Mouse (Mus musculus) layer of hippocampus, adult 2 months (tissue): ENCODE results near the gene Tmem95. TPM values are rescaled to one million over a fixed set of nuclear protein-coding genes. Genes with fewer than 3 reads are reported as not detected.
"Not testable (repeated sequence)": the region's sequence is repeated elsewhere in the genome, so short reads cannot be mapped to it uniquely, and the experiment has no call there.

Experiments
- DNase-seq, 2 experiments: peaks; one replicate each; pipeline ENCODE4 v3.0.0; 2022; ENCODE audit warnings: low spot score in 2 of 2
- H3K27ac ChIP-seq: fragments of 200-600 bp; 2 replicates; pipeline ENCODE4 v1.8.1; 2022
- H3K4me3 ChIP-seq: fragments of 200-600 bp; 2 replicates; pipeline ENCODE4 v1.8.1; 2022; ENCODE audit warnings: mild to moderate bottlenecking
- CTCF ChIP-seq: fragments of 200-600 bp; conservative IDR thresholded peaks from 2 replicates; pipeline ENCODE4 v1.8.1; 2022; ENCODE audit warnings: antibody characterized with exemption, mild to moderate bottlenecking, moderate library complexity
- long read RNA-seq, 2 experiments: library from polyadenylated mRNA; stranded (forward); transcript quantifications; one replicate each; pipeline ENCODE4 v2.0.0; 2021; ENCODE audit warnings: borderline mapping rate in 2 of 2
- total RNA-seq, 2 experiments: library from RNA; stranded (reverse); gene quantifications; 2 replicates each; pipeline ENCODE4 v1.2.3; 2021

Gene Tmem95
- total RNA-seq = not detected
- long read RNA-seq, experiment 1 = 0 reads
- long read RNA-seq, experiment 2 = 0 reads

DNA sequence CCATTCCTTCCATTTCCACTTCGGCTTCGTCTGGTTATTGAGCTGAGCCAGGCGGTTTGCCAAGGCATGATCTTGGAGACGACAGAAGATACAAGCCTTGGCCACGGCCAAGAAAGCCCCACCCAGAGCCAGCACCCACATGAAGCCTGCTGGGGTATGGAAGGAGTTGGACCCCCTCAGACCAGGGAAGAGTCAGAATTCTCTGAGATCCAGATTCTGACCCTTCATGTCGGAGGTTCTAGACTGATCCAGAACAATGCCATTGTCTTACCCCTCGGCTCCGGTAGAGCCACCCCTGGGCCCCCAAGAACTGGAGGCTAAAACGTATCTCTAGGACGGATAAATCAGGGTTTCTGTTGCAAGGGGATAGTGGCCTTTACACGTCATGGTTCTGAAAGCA lies at the start of gene Tmem95:
TSS of gene Tmem95 (minus strand) at position 141 of the 400 bp plus-strand sequence.
- Histone ChIP-seq H3K27ac (peak within 1 kb of the TSS; percentile 60; the same call in 1 of the 2 replicates), H3K4me3 (peak within 1 kb of the TSS; percentile 9; the same call in 1 of the 2 replicates)
- no peak for DNase-seq
- no peak for TF ChIP-seq CTCF

DNA sequence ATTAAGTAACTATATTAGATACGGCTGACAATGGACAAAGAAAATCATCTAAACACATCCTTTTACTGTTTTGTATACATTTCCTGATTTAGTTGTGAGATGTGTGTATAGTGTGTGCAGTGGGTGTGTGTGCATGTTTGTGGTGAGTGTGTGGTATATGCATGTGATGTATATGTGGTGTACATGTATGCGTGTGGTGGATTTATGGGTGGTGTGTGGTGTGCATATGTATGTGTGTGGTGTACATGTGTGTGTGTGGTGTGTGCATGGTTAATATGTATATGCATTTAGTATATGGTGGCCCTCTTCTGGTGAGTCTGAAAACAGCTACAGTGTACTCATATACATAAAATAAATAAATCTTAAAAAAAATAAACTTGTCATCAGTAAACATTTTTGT lies 49.7 kb upstream of the Tmem95 start:
- Histone ChIP-seq H3K4me3 (no peak overlapping the region), H3K27ac (no peak overlapping the region)
- TF ChIP-seq CTCF = 0 out of 2 replicates have a peak, but pooled peaks have one; percentile 5
- no peak for DNase-seq

DNA sequence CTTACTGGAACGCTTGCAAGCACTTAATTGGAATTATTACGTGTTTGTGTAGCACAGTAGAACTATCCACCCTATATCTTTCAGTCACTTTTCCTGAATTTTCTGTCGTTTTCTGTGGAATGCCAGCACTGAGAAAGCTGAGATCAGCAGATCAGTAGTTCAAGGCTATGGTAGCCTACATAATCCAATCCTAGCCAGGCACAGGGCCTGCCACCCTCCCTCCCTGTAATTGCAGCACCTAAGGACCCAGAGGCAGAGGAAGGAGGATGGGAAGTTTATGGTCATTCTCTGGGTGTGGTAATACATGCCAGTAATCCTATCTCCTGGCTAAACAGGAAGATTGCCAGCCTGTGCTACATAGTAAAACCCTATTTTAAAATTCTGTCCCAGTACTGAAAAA lies 45.0 kb upstream of the Tmem95 start:
- H3K27ac ChIP-seq = no peak overlapping the region
- DNase-seq = no peak
- TF ChIP-seq CTCF = no peak
- H3K4me3 ChIP-seq = no peak overlapping the region

DNA sequence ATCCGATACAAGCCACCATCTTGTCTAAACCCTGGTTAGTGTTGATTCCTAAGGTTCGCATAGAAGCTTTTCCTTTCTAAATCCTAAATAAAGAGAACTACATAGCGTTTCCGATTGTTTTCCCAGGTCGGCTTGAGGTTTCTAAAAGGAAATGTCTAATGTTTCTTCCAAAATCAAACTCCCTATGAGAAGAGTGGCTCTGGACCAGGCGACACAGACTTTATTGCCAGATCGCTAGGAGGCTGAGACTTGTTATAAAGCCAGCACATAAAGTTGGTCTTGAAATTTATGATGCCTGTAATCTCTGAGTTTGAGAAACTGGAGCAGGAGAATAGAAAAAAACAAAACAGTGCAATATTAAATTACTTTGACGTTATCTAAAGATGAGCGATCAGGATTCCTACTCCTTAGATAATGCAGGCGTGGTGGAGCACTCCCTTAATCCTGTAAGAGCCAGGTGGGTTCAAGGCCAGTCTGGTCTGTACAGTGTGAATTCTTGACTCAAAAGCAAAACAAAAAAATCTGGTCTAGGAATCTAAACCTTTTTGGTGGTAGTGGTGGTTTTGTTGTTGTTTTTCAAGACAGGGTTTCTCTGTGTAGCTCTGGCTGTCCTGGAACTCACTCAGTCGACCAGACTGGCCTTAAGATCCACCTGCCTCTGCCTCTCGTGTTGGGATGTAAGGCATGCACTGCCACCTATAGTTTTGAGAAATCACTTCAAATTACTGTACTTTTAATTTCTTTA lies 44.4 kb upstream of the Tmem95 start:
- peak overlapping the region; percentile 81 for H3K4me3 ChIP-seq
- TF ChIP-seq CTCF = peak; percentile 21; the same call in 1 of the 2 replicates
- H3K27ac ChIP-seq = peak overlapping the region; percentile 96
- no peak for DNase-seq

DNA sequence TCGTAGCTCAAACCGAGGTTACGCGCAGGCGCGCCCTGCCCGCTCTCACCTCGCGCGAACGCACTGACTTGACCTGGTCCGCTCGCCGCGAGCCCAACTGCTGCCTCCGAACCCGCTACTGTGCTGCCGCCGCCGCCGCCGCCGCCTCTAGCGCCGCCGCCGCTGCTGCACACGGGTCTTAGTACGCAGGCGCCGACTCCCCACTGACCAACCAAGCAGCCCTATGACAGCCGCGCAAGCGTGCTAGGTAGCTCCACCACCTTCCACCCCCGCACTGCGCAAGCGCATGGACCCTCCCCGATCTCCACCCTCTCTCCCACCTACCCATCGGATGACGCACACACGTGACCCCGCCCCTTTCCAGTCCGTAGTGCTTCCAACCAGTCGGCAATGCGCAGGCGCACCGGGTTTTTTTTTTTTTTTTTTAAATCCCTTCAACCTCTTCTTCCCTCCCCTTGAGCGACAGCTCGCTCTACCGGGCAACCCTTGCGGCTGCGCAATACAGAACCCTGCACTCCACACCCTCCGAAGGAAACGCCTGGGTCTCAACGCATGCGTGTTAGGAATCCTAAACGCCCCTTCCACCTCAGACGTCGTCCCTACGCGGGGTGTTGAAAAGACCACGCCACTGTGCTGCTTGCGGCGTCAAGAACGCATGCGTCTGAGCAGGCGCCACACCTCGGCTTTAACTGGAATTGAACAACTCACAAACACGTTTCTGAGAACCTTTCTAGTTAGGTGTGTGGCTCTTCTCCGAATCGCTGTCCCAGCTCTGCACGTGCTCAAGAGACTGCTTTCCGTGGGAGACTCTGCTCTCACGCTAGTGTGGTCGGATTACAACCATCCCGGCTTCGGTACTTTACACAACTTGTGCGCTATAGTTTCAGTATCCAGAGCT lies 43.5 kb upstream of the Tmem95 start, which contains the start of gene Eif5a:
TSS of gene Eif5a (minus strand) at position 845 of the 898 bp plus-strand sequence.
- peak; percentile 100 for DNase-seq
- TF ChIP-seq CTCF = peak; percentile 81
- peak within 1 kb of the TSS; percentile 81 for H3K4me3 ChIP-seq
- peak within 1 kb of the TSS; percentile 96 for H3K27ac ChIP-seq

DNA sequence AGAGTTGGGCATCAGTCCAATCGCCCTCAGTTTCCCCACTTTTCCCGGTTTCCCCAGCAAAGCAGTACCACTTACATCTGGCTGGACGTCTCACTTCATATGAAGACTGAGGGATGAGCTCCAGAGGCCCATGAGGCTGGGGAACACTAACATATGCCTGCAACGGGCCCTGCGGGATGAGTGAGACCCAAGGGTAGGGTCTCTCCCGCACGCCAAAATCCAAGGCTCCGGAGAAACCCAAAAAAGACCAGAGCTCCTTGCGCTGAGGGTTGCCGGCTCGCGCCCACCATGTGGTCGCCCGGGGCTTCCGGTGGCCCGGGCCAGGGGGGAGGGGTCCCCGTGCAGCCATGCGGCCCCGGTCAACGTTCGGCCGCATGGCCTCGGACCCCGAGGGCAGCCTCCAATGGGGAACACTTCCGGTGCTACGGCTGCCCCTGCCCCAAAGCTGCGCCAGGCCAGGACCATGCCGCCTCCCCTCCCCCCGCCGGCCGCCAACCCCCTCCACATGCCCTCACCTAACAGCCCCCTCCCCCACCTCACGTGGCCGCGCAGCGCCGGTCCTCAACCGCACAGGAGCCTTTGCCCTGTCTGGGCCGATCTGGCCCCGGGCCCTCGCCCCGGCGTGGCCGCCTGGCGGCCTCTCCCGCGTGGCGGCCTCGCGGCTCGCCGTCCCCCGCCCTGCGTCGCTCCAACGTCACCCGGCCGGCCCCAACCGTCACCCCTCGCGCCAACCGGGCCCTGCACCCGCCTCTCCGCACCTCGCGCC lies 42.6 kb upstream of the Tmem95 start:
- H3K27ac ChIP-seq = peak overlapping the region; percentile 95
- DNase-seq = no peak
- H3K4me3 ChIP-seq = peak overlapping the region; percentile 59
- no peak for TF ChIP-seq CTCF

DNA sequence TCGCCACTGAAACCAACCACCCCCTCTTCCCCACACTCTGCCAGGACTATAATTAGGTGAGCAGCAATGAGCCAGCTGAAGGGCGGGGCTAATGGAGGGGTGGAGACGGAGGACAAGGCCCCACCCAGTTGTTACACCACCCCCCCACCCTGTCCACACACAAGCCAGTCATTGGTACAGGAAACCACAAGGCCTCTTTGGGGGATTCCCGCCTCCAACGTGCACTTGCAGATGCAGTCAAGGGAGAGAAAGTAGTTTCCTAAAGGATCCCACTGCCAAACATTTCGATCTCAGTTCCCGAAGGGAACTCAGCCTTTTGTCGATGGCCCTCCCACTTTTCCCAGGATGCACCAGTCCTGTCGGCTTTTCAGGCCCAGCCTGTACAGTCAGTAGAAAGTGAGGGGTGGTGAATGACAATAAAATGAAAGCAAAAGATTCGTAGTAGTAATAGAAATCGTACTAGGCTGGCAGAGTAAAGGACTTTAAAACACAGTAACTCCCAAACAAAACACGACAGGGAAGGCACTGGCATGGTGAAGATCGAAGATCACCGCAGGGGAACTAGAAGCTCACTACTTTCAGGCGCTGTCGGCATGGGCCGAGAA lies 41.9 kb upstream of the Tmem95 start:
- Histone ChIP-seq H3K4me3 (peak overlapping the region; percentile 59), H3K27ac (peak overlapping the region; percentile 95)
- DNase-seq = peak; percentile 41 to 57
- no peak for TF ChIP-seq CTCF

DNA sequence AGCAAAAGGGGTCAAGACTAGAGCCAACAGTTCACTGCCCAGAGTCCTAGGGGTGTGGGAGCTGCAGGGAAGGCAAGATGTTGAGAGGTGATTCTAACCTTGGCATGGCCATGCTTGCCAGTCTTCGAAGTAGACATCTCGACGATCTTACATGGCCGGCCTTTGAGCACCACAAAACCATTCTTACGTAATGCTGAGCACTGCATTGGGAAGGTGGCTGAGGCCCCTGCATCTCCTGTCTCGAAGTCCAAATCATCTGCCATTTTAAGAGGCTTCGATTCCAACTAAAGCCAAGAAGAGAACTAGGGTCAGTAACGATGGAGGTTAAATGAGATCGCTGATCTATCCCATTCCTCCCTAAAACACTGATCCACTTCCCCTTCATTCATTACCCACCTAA lies 41.2 kb upstream of the Tmem95 start:
- Histone ChIP-seq H3K27ac (peak overlapping the region; percentile 95; the same call in 1 of the 2 replicates), H3K4me3 (peak overlapping the region; percentile 59)
- DNase-seq = no peak
- no peak for TF ChIP-seq CTCF

DNA sequence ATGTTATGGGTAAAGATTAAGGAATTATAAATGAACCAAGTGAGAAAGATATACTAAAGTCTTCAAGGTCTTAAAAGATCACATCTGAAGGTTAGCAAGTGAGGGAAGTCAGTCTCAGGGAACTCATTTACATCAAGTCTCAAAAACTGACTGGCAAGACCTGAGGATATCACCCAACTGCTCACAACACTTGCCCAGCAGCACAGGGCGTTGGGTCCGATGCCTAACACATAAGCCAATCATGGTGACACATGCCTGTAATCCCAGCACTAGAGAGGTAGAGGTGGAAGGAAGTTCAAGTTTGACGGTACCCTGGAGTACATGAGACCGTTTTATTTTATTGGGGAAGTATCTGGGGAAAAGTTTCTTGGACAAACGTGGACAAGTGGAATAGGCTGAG lies 40.3 kb upstream of the Tmem95 start:
- H3K4me3 ChIP-seq = no peak overlapping the region
- no peak overlapping the region for H3K27ac ChIP-seq
- DNase-seq = no peak
- no peak for TF ChIP-seq CTCF

DNA sequence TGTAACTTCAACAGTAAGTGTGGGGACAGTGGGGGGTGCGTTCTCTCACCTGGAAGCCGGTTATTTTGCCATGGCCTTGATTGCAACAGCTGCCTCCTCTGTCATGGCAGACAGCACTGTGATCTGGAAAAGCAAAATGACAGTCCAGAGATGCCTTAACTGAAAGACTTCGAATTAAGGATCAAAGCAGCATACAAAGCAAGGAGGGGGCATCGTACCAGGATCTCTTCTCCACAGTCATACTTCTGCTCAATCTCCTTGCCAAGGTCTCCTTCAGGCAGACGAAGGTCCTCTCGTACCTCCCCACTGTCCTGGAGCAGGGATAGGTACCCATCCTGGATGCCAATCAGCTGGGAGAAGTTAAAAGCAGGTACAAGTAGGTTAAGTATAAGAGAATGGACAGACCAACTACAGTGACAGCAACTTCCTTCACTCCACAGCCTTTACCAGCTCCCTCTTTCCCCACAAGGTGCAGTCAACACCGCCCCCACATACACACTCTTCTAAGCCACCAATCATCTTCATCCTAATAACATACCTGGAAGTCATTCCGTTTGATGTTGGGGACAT lies 39.6 kb upstream of the Tmem95 start:
- no peak overlapping the region for H3K27ac ChIP-seq
- DNase-seq = no peak
- TF ChIP-seq CTCF = no peak
- no peak overlapping the region for H3K4me3 ChIP-seq

DNA sequence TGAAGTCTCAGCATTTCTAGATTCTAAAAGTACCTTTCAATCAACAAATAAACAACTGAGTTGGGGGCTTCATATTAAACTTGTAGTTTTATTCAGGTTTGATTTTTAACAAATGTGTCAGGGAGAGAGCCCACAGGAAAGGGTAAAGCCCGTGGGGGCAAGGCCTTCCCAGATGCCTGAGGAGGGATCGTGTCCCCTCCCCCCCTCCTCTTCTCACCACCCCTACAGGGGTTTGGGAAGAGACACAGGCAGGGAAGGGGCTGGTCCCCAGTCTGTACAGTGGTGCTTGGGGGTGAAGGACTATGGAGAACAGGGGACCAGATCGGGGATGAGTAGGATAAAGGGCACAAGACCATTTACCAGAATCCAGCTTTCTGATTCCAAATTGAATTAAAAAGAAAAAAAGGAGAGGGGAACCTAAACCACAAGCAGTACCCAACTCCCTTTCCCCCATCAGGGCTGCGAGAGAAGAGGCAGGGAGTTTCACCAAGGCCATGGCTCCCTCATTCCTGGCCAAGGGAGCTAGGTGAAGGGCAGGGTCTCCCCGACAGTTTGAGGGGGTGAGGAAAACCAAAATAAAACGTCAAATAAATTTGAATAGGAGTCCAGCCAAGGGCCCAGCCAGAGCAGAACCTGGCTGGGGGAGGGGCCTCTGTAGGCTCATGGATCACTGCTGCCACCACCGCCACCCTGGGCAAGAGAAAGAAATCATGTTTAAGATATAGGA lies 39.0 kb upstream of the Tmem95 start:
- not testable (repeated sequence) for DNase-seq, H3K4me3 ChIP-seq

More for the DNA sequence above, 39.0 kb upstream of the Tmem95 start:
- not testable (repeated sequence) for H3K27ac ChIP-seq
